Mouse (Mus musculus): ENCODE results near the gene Mrm3. TPM values are rescaled to one million over a fixed set of nuclear protein-coding genes. Genes with fewer than 3 reads are reported as not detected.
A peak's percentile ranks its signal among the peaks of the same experiment; 100 is the strongest.

The Mrm3 gene
- polyA plus RNA-seq, 1 experiment = 2.5 TPM

GRCm38 (mm10) chr11:76290367-76290766 is 46.9 kb downstream of the Mrm3 start:
- H3K36me3 ChIP-seq (ENCODE audit: control insufficient read depth, insufficient read depth, low read length) = no peaks in the 10 kb centered on the region
- 60% methylated on average over 11 of the region's 11 CpGs for WGBS
- no peaks in the 10 kb centered on the region for H3K27me3 ChIP-seq (ENCODE audit: control insufficient read depth, insufficient read depth, low read length)
- peaks cover 7% of the 10 kb centered on the region; the same call in 1 of the 2 replicates for H3K4me1 ChIP-seq (ENCODE audit: control insufficient read depth, insufficient read depth, insufficient read length, low read length)
- no peak overlapping the region for H3K27ac ChIP-seq (ENCODE audit: insufficient read depth, low read depth, low read length)
- H3K4me3 ChIP-seq (ENCODE audit: low read depth, low read length) = no peak overlapping the region
- TF ChIP-seq POLR2A (IDR thresholded peaks at IDR 0.05; ENCODE audit: low read depth, low read length) (no peak), CTCF (IDR thresholded peaks at IDR 0.05; ENCODE audit: extremely low read depth, insufficient read length, insufficient replicate concordance, low read depth, low read length) (no peak)

GRCm38 (mm10) chr11:76291960-76292359 is 48.4 kb downstream of the Mrm3 start:
- peak overlapping the region; percentile 50 for H3K27ac ChIP-seq (ENCODE audit: insufficient read depth, low read depth, low read length)
- H3K4me1 ChIP-seq (ENCODE audit: control insufficient read depth, insufficient read depth, insufficient read length, low read length) = peaks cover 3% of the 10 kb centered on the region; the same call in 1 of the 2 replicates
- H3K4me3 ChIP-seq (ENCODE audit: low read depth, low read length) = no peak overlapping the region
- no peaks in the 10 kb centered on the region for H3K27me3 ChIP-seq (ENCODE audit: control insufficient read depth, insufficient read depth, low read length)
- no peaks in the 10 kb centered on the region for H3K36me3 ChIP-seq (ENCODE audit: control insufficient read depth, insufficient read depth, low read length)
- 79% methylated on average over 4 of the region's 4 CpGs for WGBS
- TF ChIP-seq CTCF (IDR thresholded peaks at IDR 0.05; ENCODE audit: extremely low read depth, insufficient read length, insufficient replicate concordance, low read depth, low read length) = no peak
- TF ChIP-seq POLR2A (IDR thresholded peaks at IDR 0.05; ENCODE audit: low read depth, low read length) = no peak

DNA sequence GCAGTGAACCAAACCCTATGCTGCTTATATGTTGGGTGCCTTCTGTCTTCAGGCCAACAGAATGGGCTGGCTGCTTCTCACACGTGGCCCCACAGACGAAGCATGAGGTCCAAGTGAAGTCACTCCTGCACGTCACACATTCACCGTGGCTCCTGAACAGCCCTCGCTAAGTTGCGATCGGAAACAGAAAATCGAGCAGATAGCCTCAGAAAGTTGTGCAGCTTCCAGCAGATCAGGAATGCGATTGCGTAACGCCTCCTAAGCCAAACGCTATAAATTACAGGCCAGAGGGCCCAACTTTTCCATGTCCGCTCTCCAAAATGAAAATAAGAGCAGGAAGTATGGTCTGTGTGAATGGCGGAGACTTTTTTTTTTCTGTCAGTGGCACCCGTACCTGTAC is 48.9 kb downstream of the Mrm3 start:
- 30% methylated on average over 15 of the region's 15 CpGs for WGBS
- H3K4me1 ChIP-seq (ENCODE audit: control insufficient read depth, insufficient read depth, insufficient read length, low read length) = peaks cover 3% of the 10 kb centered on the region; the same call in 1 of the 2 replicates
- no peaks in the 10 kb centered on the region for H3K27me3 ChIP-seq (ENCODE audit: control insufficient read depth, insufficient read depth, low read length)
- no peak overlapping the region for H3K4me3 ChIP-seq (ENCODE audit: low read depth, low read length)
- H3K27ac ChIP-seq (ENCODE audit: insufficient read depth, low read depth, low read length) = peak overlapping the region; percentile 50
- no peaks in the 10 kb centered on the region for H3K36me3 ChIP-seq (ENCODE audit: control insufficient read depth, insufficient read depth, low read length)
- TF ChIP-seq CTCF (IDR thresholded peaks at IDR 0.05; ENCODE audit: extremely low read depth, insufficient read length, insufficient replicate concordance, low read depth, low read length) (no peak), POLR2A (IDR thresholded peaks at IDR 0.05; ENCODE audit: low read depth, low read length) (no peak)

DNA sequence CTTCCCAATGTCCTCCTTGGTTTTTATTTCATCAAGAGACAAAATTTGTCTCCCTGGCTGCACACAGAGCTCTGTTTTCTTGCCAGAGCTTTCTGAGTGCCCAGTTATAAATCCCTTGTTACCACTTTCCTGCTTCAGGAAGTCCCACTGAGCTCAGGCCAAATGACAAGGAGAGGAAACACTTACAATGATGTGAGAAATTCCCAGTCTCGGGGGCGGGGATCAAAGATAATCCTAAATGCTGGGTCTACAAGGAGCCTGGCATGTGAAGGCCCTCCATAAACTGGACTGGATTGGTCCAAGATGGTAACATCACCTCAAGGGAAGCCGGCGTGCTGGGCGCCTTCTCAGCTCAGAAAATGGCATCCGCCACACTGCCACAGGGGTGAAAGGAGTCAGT is 49.3 kb downstream of the Mrm3 start:
- peak overlapping the region; percentile 41; the same call in 1 of the 2 replicates for H3K27ac ChIP-seq (ENCODE audit: insufficient read depth, low read depth, low read length)
- no peak for TF ChIP-seq CTCF (IDR thresholded peaks at IDR 0.05; ENCODE audit: extremely low read depth, insufficient read length, insufficient replicate concordance, low read depth, low read length)
- TF ChIP-seq POLR2A (IDR thresholded peaks at IDR 0.05; ENCODE audit: low read depth, low read length) = no peak
- H3K4me3 ChIP-seq (ENCODE audit: low read depth, low read length) = no peak overlapping the region
- no peaks in the 10 kb centered on the region for H3K27me3 ChIP-seq (ENCODE audit: control insufficient read depth, insufficient read depth, low read length)
- peaks cover 3% of the 10 kb centered on the region; the same call in 1 of the 2 replicates for H3K4me1 ChIP-seq (ENCODE audit: control insufficient read depth, insufficient read depth, insufficient read length, low read length)
- no peaks in the 10 kb centered on the region for H3K36me3 ChIP-seq (ENCODE audit: control insufficient read depth, insufficient read depth, low read length)
- WGBS = 84% methylated on average over 6 of the region's 6 CpGs

DNA sequence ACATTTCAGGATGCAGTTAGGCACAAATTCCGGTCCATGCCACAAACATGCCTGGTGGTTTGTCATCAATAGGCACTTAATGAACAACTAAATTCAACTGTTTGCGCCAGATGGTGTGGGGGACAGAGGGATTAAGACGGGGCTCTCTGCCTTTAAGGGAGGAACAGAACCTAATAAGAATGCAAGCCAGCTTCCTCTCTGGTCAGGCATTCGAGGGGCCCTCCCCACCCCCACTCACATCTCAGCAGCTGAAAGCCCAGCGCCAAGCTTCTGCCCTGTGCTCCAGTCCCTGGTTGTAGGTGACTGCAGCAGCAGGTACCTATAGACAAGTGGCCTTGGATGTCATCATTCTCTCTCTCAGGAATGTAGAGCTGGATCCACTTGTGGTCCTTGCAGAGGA is 50.6 kb downstream of the Mrm3 start:
- H3K27me3 ChIP-seq (ENCODE audit: control insufficient read depth, insufficient read depth, low read length) = no peaks in the 10 kb centered on the region
- WGBS = 76% methylated on average over 5 of the region's 5 CpGs
- H3K4me1 ChIP-seq (ENCODE audit: control insufficient read depth, insufficient read depth, insufficient read length, low read length) = peaks cover 3% of the 10 kb centered on the region; the same call in 1 of the 2 replicates
- H3K36me3 ChIP-seq (ENCODE audit: control insufficient read depth, insufficient read depth, low read length) = no peaks in the 10 kb centered on the region
- no peak overlapping the region for H3K4me3 ChIP-seq (ENCODE audit: low read depth, low read length)
- H3K27ac ChIP-seq (ENCODE audit: insufficient read depth, low read depth, low read length) = no peak overlapping the region
- TF ChIP-seq CTCF (IDR thresholded peaks at IDR 0.05; ENCODE audit: extremely low read depth, insufficient read length, insufficient replicate concordance, low read depth, low read length) (no peak), POLR2A (IDR thresholded peaks at IDR 0.05; ENCODE audit: low read depth, low read length) (no peak)

DNA sequence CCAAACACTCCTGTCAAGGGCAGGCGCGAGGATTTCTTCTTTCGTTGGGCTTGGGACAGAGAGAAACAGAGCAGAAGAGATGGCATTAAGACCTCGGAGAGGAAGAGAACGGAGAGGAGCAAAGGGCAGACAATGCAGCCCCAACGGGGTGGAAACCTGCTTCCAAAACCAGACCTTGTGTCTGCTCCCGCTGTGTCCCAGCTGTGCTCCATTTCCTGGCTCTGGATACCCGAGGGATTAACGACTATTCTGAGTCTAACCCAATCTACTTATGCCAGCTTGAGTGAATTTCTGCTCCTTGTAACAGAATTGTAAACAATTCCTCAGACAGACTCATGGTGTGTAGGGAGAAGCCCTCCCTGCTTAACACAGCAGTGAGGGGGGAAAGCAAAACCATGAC is 51.3 kb downstream of the Mrm3 start:
- Histone ChIP-seq H3K36me3 (ENCODE audit: control insufficient read depth, insufficient read depth, low read length) (no peaks in the 10 kb centered on the region), H3K4me1 (ENCODE audit: control insufficient read depth, insufficient read depth, insufficient read length, low read length) (peaks cover 3% of the 10 kb centered on the region; the same call in 1 of the 2 replicates), H3K4me3 (ENCODE audit: low read depth, low read length) (no peak overlapping the region), H3K27ac (ENCODE audit: insufficient read depth, low read depth, low read length) (no peak overlapping the region), H3K27me3 (ENCODE audit: control insufficient read depth, insufficient read depth, low read length) (no peaks in the 10 kb centered on the region)
- WGBS = 49% methylated on average over 9 of the region's 9 CpGs
- TF ChIP-seq CTCF (IDR thresholded peaks at IDR 0.05; ENCODE audit: extremely low read depth, insufficient read length, insufficient replicate concordance, low read depth, low read length) = no peak
- TF ChIP-seq POLR2A (IDR thresholded peaks at IDR 0.05; ENCODE audit: low read depth, low read length) = no peak

DNA sequence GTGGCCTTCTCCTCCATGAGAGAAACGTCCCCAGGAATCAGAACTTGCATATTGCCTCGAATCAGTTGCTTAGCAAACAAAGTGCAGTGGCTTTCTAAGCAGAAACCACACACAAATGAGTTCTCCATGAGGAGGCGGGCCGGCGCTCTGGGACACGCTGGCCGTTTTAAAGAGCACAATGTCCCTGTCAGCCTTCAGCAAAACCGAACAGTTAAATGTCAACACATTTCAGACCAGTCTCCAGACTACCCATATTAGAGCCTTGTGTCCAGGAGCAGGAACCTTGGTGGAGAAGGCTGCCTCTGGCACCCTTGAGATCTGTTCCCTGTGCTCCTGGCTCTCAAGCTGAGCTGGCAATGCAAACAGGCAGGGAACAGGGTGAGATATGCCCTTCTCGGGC is 53.7 kb downstream of the Mrm3 start:
- no peak for TF ChIP-seq CTCF (IDR thresholded peaks at IDR 0.05; ENCODE audit: extremely low read depth, insufficient read length, insufficient replicate concordance, low read depth, low read length)
- TF ChIP-seq POLR2A (IDR thresholded peaks at IDR 0.05; ENCODE audit: low read depth, low read length) = no peak
- no peaks in the 10 kb centered on the region for H3K27me3 ChIP-seq (ENCODE audit: control insufficient read depth, insufficient read depth, low read length)
- no peak overlapping the region for H3K27ac ChIP-seq (ENCODE audit: insufficient read depth, low read depth, low read length)
- H3K4me1 ChIP-seq (ENCODE audit: control insufficient read depth, insufficient read depth, insufficient read length, low read length) = peaks cover 4% of the 10 kb centered on the region; the same call in 1 of the 2 replicates
- H3K4me3 ChIP-seq (ENCODE audit: low read depth, low read length) = no peak overlapping the region
- no peaks in the 10 kb centered on the region for H3K36me3 ChIP-seq (ENCODE audit: control insufficient read depth, insufficient read depth, low read length)
- WGBS = 67% methylated on average over 9 of the region's 9 CpGs

Measured in small intestine, adult 2 months (tissue).